Mouse (Mus musculus): ENCODE measurements around the gene Prkn. TPM values are rescaled to one million over a fixed set of nuclear protein-coding genes. Genes with fewer than 3 reads are reported as not detected.

Prkn gene
- total RNA-seq, 2 experiments from 2014 or later, result 15.1 to 16.9 TPM

DNA sequence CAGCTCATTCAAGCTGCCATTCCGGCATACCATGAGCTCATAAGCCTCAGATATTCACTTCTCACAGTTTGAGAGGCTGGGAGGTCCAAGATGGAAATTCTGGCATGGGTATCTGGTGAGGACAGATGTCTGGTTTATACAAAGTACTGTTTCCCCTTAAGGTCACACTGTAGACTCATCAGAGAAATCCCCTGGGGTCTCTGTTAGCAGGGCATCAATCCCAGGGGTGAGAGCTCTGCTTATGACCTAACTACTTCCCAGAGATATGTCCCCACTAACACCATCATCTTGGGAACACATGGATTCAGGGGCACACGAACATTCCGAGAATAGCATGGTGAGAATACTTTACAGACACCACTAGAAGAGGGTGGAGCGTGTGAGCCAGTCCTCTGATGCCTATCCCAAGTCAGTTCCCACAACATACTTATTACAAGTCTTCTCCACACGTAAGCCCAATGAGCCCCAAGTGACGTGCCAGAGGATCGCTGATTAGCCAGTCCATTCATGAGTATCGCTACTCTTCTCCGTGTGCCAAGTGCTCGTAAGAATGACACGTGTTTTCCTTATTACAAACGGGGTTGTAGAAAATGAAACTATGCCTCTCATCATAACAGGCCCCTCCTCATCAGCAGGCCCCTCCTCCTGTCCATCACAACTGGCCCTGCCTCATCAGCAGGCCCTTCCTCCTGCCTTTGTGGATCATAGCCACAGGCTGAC is 895.1 kb downstream of the Prkn start:
- DNase-seq (ENCODE audit: extremely low spot score in 1 of 2, low spot score in 2 of 2), result no peak

GRCm38 (mm10) chr17:11736531-11736930 is 896.3 kb downstream of the Prkn start:
- intact Hi-C loops (cut with DNase I), result no loop called here
- no peak for DNase-seq (ENCODE audit: extremely low spot score in 1 of 2, low spot score in 2 of 2)

More for the DNA sequence above, 895.1 kb downstream of the Prkn start:
- intact Hi-C loops (cut with DNase I), result no loop called here

GRCm38 (mm10) chr17:11737905-11738304 is 897.7 kb downstream of the Prkn start:
- intact Hi-C loops (cut with DNase I), result no loop called here
- no peak for DNase-seq (ENCODE audit: extremely low spot score in 1 of 2, low spot score in 2 of 2)

GRCm38 (mm10) chr17:11740716-11741115 is 900.5 kb downstream of the Prkn start:
- DNase-seq (ENCODE audit: extremely low spot score in 1 of 2, low spot score in 2 of 2), result no peak
- intact Hi-C loops (cut with DNase I), result no loop called here

DNA sequence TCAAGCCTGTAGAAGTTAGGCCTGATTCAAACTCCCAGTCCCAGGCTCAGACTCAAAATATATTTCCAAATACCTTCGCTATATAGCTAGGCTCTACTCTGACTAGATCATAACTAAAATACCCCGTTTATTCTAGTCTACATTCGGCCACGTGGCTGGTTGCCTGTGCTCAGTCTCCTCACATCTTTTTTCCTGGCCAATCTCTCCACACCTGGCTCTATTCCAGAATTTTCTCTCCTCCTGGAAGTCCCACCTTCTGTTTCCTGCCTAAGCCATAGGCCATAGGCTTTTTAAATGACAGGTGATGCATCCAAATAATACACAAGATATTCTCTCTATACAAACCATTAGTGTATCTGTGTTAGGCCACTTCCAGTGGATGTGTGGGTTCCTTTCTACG is 901.0 kb downstream of the Prkn start:
- intact Hi-C loops (cut with DNase I), result no loop called here
- DNase-seq (ENCODE audit: extremely low spot score in 1 of 2, low spot score in 2 of 2), result no peak

GRCm38 (mm10) chr17:11751251-11751650 is 911.1 kb downstream of the Prkn start:
- intact Hi-C loops (cut with DNase I), result no loop called here
- DNase-seq (ENCODE audit: extremely low spot score in 1 of 2, low spot score in 2 of 2), result no peak

DNA sequence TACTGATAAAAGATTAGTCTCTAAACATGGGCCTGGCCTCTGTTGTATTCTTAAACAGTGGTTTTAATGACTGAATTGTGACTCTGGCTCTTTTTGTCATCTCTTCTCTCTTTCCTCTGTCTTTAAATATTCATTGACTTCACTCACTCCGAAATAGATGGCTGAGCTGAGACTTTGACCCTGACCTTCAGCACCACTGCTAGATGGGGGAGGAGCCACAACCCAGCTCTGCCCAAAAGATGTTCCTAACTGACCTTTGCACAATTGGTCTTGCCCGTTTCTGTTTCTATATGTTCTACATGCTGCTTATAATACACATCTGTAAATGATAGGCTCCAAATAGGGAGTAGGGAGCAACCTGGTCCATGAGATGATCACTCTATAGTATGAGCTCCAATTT is 912.5 kb downstream of the Prkn start:
- intact Hi-C loops (cut with DNase I), result no loop called here

DNA sequence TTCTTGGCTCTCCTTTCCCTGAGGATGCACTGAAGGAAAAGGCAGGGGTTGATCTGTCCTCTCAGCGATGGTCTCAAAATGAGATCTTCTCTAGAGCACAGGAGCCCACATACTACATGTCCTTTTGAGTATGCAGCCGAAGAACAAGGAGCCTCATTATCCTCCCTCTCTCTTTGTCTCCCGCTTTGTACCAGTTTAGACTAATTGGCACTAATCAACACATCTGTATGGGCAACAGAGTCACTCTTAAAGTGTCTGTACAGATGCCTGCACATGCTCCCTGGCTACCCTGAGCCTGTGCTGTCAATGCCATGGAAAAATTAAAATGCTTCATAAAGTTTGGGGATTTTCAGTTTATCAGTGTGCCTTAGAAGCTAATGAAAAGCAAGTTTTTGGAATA is 924.9 kb downstream of the Prkn start:
- intact Hi-C loops (cut with DNase I), result no loop called here
- no peak for DNase-seq (ENCODE audit: extremely low spot score in 1 of 2, low spot score in 2 of 2)

More for the DNA sequence above, 912.5 kb downstream of the Prkn start:
- no peak for DNase-seq (ENCODE audit: extremely low spot score in 1 of 2, low spot score in 2 of 2)

DNA sequence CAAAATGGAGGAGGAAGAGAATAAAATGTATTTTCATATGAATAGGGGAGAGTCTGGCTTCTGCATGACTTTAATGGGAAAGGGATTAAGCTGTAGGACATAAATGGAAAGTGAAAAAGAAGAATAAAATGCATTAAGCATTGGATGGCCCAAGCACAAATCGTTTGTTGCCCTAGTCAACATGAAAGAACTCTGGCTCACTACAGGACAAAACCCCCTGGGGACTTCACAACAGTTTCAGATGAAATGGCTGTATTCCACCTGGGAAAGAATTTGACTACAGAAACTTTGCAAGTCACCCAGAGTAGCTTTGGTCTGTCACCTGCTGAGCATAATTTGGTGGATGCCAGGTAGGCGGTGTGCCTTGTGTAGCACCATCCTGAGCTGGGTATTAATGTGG is 925.4 kb downstream of the Prkn start:
- DNase-seq (ENCODE audit: extremely low spot score in 1 of 2, low spot score in 2 of 2), result no peak
- intact Hi-C loops (cut with DNase I), result no loop called here

DNA sequence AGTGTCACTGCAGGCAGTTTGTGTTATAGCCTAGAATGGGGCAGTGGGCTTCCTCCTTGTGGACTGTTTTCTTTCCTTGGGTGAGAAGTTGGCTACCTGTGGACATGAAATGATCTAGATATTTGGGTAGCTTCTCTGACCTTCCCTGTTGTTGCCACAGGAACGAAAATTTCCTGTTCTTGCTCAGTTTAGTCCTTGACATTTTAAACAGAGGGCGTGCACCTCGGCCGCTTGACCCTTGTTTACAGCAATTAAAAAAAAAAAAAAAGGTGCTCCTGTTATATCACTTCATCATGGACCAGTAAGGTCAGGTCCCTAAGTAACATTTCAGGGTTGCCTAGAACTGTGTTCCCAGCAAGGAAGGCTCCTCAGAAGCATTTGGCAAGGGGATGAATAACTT is 927.1 kb downstream of the Prkn start:
- no peak for DNase-seq (ENCODE audit: extremely low spot score in 1 of 2, low spot score in 2 of 2)
- intact Hi-C loops (cut with DNase I), result no loop called here

GRCm38 (mm10) chr17:11768345-11768744 is 928.2 kb downstream of the Prkn start:
- intact Hi-C loops (cut with DNase I), result no loop called here
- no peak for DNase-seq (ENCODE audit: extremely low spot score in 1 of 2, low spot score in 2 of 2)

GRCm38 (mm10) chr17:11768971-11769370 is 928.8 kb downstream of the Prkn start:
- intact Hi-C loops (cut with DNase I), result no loop called here
- no peak for DNase-seq (ENCODE audit: extremely low spot score in 1 of 2, low spot score in 2 of 2)

DNA sequence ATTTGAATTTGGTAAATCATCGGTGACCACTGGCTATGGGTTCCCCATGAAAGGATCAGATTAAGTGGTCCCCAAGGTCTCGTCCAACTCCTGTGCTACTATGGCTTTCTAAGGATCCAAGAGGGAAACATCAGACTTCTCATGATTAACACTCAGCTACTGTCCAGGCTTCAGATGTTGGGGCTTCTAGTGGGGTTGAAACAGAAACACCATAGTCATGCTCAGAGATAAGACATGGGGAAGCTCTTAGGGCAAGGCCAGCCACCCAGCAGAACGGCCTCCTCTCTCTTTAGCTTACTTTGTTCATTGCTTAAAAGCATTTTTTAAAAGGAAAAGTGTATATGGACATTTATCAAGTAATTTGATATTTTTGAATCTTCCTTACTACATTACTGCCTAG is 929.3 kb downstream of the Prkn start:
- DNase-seq (ENCODE audit: extremely low spot score in 1 of 2, low spot score in 2 of 2), result no peak
- intact Hi-C loops (cut with DNase I), result no loop called here

GRCm38 (mm10) chr17:11779547-11779946 is 939.4 kb downstream of the Prkn start:
- DNase-seq (ENCODE audit: extremely low spot score in 1 of 2, low spot score in 2 of 2), result no peak
- intact Hi-C loops (cut with DNase I), result no loop called here

DNA sequence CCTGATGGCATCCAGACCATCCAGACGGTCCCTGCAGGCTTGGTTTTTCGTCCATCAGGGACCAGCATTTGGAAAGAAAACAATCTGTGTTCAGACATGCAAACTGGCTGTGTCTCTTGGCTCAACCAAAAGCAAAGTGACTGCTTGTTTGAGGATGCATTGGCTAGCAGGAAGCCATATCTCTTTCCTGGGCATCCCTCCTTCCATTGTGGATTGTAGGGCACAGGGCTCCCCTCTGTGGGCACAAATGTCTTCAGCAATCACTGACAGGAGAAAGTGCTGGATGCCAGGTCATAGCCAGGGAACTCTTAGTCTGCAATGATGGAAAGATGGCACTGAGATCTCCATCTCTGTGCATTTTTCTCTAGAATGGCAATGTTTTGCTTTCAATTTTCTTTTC is 939.8 kb downstream of the Prkn start:
- DNase-seq (ENCODE audit: extremely low spot score in 1 of 2, low spot score in 2 of 2), result no peak
- intact Hi-C loops (cut with DNase I), result no loop called here

DNA sequence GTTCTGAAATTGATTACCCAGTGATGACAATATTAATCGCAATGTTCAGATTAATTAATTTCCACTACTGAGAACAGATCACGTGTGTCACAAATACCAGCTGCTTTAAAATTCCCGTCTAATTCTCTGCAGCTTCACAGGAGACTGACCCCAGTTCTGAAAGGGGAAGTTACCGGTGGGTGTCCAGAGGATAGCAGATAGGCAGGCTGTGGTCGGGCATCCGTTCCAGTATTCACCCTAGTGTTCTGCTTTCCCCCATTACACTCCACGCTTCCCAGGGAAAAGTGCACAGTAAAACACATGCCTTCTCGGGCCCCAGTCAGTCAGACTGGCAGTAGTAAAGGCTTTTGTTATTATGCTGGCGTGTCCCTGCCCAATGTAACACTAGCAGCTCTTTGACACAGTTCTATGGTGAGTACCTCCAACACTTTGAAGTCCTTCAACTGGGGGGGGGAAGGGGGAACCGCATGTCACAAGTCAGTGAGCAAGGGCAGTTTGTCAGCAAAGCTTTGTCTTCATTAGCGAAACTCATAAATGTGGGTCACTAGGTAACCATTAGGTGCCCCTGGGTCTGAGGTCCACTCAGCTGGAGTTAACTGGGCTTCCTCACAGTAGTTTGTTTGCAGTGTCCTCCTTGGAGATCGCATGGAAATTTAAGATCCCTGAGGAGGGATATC is 940.8 kb downstream of the Prkn start:
- intact Hi-C loops (cut with DNase I), result no loop called here

DNA sequence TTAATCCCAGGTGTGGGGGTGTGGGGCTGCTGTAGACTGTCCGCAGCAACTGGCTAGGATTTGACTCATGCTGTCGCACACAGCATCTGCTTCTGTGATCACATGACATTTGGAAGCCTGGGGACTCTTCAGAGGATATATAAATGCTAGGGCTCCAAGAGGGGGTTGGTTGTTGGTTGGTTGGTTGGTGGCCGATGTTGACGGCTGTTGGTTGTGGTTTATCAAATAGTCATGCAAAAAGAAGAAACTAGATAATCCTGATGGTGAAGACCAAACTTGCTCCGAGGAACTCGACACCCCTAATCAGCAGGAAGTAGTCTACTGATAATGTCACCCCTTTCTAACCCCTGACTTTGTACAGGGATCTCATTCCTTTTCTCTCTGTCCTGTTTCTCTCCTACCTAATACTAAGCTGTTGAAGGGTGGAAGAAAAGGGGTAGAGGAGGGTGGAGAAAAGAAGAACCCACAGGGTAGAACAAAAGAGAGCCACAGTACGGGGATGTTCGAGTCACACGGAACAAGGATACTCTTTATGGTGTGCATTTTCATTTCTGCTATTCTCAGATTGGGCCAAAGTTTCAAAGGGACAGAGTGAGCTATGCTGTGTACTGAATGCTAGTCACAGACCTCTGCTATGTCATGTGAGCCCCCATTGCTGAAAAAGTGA is 948.2 kb downstream of the Prkn start:
- DNase-seq (ENCODE audit: extremely low spot score in 1 of 2, low spot score in 2 of 2), result no peak
- intact Hi-C loops (cut with DNase I), result no loop called here

More for the DNA sequence above, 940.8 kb downstream of the Prkn start:
- DNase-seq (ENCODE audit: extremely low spot score in 1 of 2, low spot score in 2 of 2), result no peak

- intact Hi-C loops (cut with DNase I), result no loop called here
- no peak for DNase-seq (ENCODE audit: extremely low spot score in 1 of 2, low spot score in 2 of 2)
Observed at GRCm38 (mm10) chr17:11795979-11796378, 955.8 kb downstream of the Prkn start.

DNA sequence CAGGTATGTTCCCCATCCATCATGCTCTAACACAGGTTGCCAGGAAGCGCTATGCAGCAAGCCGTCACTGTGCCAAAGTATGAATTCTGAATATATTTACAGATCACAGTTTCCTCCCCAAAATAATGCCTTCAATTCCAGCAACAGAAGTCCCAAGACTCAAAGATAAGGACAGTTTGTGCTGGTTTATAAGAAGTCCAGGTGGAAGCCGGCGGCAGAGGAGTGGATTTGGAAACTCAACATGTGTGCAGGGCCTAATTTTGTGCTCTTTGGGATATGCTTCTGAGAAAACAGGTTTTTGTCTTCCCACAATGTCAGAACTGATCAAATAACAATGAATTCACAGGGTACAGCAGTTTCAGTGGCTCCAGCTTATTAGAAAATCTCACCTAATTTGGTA is 961.0 kb downstream of the Prkn start:
- intact Hi-C loops (cut with DNase I), result no loop called here
- no peak for DNase-seq (ENCODE audit: extremely low spot score in 1 of 2, low spot score in 2 of 2)

GRCm38 (mm10) chr17:11807280-11807679 is 967.1 kb downstream of the Prkn start:
- intact Hi-C loops (cut with DNase I), result no loop called here
- no peak for DNase-seq (ENCODE audit: extremely low spot score in 1 of 2, low spot score in 2 of 2)
